Mouse (Mus musculus): ENCODE data around the gene Mcidas. TPM values are rescaled to one million over a fixed set of nuclear protein-coding genes. Genes with fewer than 3 reads are reported as not detected.
"Not testable (repeated sequence)": the region's sequence is repeated elsewhere in the genome, so short reads cannot be mapped to it uniquely, and the experiment has no call there.

The Mcidas gene
- polyA plus RNA-seq, 1 experiment from 2014 or later, result 1.6 TPM

- WGBS, result under 1% methylated on average over 19 of the region's 19 CpGs
- no peaks in the 10 kb centered on the region for H3K9me3 ChIP-seq (replicated peaks)
- no peak overlapping the region for H3K9ac ChIP-seq
- peak overlapping the region; percentile 84 for H3K4me2 ChIP-seq (replicated peaks)
- no peak for ATAC-seq (ENCODE audit: low FRiP score)
- peaks cover 88% of the 10 kb centered on the region for H3K27me3 ChIP-seq
- peaks cover 46% of the 10 kb centered on the region for H3K4me1 ChIP-seq
- H3K36me3 ChIP-seq, result no peaks in the 10 kb centered on the region
- H3K4me3 ChIP-seq, result peak overlapping the region; percentile 41
- H3K27ac ChIP-seq, result no peak overlapping the region
Measured at GRCm38 (mm10) chr13:112988866-112989265, 4.8 kb upstream of the Mcidas start.

- Histone ChIP-seq H3K4me2 (replicated peaks) (peak overlapping the region; percentile 26), H3K9me3 (replicated peaks) (no peaks in the 10 kb centered on the region), H3K36me3 (no peaks in the 10 kb centered on the region), H3K27me3 (peaks cover 89% of the 10 kb centered on the region), H3K27ac (no peak overlapping the region), H3K4me1 (peaks cover 52% of the 10 kb centered on the region), H3K4me3 (no peak overlapping the region), H3K9ac (no peak overlapping the region)
- under 1% methylated on average over 23 of the region's 23 CpGs for WGBS
- no peak for ATAC-seq (ENCODE audit: low FRiP score)
Measured at GRCm38 (mm10) chr13:112989541-112989940, 4.1 kb upstream of the Mcidas start.

- Histone ChIP-seq H3K27me3 (peaks cover 95% of the 10 kb centered on the region), H3K4me1 (peaks cover 52% of the 10 kb centered on the region), H3K27ac (no peak overlapping the region), H3K36me3 (no peaks in the 10 kb centered on the region), H3K4me3 (no peak overlapping the region), H3K4me2 (replicated peaks) (no peak overlapping the region), H3K9ac (no peak overlapping the region), H3K9me3 (replicated peaks) (no peaks in the 10 kb centered on the region)
- WGBS, result 10% methylated on average over 4 of the region's 4 CpGs
- no peak for ATAC-seq (ENCODE audit: low FRiP score)
Measured at GRCm38 (mm10) chr13:112990346-112990745, 3.3 kb upstream of the Mcidas start.

- H3K9ac ChIP-seq, result peak overlapping the region; percentile 51; the same call in 1 of the 2 replicates
- peaks cover 31% of the 10 kb centered on the region for H3K4me1 ChIP-seq
- H3K9me3 ChIP-seq (replicated peaks), result no peaks in the 10 kb centered on the region
- H3K27ac ChIP-seq, result no peak overlapping the region
- H3K36me3 ChIP-seq, result no peaks in the 10 kb centered on the region
- WGBS, result under 1% methylated on average over 25 of the region's 25 CpGs
- peak; percentile 57 for ATAC-seq (ENCODE audit: low FRiP score)
- H3K4me2 ChIP-seq (replicated peaks), result peak overlapping the region; percentile 79
- H3K27me3 ChIP-seq, result peaks cover 95% of the 10 kb centered on the region
- peak overlapping the region; percentile 40 for H3K4me3 ChIP-seq
Measured at GRCm38 (mm10) chr13:112994191-112994590, 546 bp downstream of the Mcidas start.

- ATAC-seq (ENCODE audit: low FRiP score), result no peak
- H3K4me1 ChIP-seq, result peaks cover 27% of the 10 kb centered on the region
- H3K9ac ChIP-seq, result no peak overlapping the region
- no peaks in the 10 kb centered on the region for H3K36me3 ChIP-seq
- H3K4me2 ChIP-seq (replicated peaks), result no peak overlapping the region
- peaks cover 91% of the 10 kb centered on the region for H3K27me3 ChIP-seq
- WGBS, result 64% methylated on average over 4 of the region's 4 CpGs
- H3K27ac ChIP-seq, result no peak overlapping the region
- no peak overlapping the region for H3K4me3 ChIP-seq
- H3K9me3 ChIP-seq (replicated peaks), result no peaks in the 10 kb centered on the region
Measured at GRCm38 (mm10) chr13:112996407-112996806, 2.8 kb downstream of the Mcidas start.

GRCm38 (mm10) chr13:112997369-112997768 is 3.7 kb downstream of the Mcidas start:
- no peak overlapping the region for H3K4me3 ChIP-seq
- no peak overlapping the region for H3K9ac ChIP-seq
- H3K36me3 ChIP-seq, result no peaks in the 10 kb centered on the region
- H3K4me1 ChIP-seq, result peaks cover 27% of the 10 kb centered on the region
- 67% methylated on average over 6 of the region's 6 CpGs for WGBS
- no peak for ATAC-seq (ENCODE audit: low FRiP score)
- H3K27ac ChIP-seq, result no peak overlapping the region
- H3K9me3 ChIP-seq (replicated peaks), result no peaks in the 10 kb centered on the region
- H3K27me3 ChIP-seq, result peaks cover 91% of the 10 kb centered on the region
- H3K4me2 ChIP-seq (replicated peaks), result no peak overlapping the region

GRCm38 (mm10) chr13:112998427-112999201 is 5.0 kb downstream of the Mcidas start:
- H3K4me1 ChIP-seq, result peaks cover 22% of the 10 kb centered on the region
- peak; percentile 29; the same call in 1 of the 2 replicates for ATAC-seq (ENCODE audit: low FRiP score)
- H3K4me2 ChIP-seq (replicated peaks), result peak overlapping the region; percentile 88
- no peaks in the 10 kb centered on the region for H3K9me3 ChIP-seq (replicated peaks)
- H3K27ac ChIP-seq, result no peak overlapping the region
- peak overlapping the region; percentile 60 for H3K9ac ChIP-seq
- WGBS, result under 1% methylated on average over 46 of the region's 46 CpGs
- peak overlapping the region; percentile 40 for H3K4me3 ChIP-seq
- H3K27me3 ChIP-seq, result peaks cover 81% of the 10 kb centered on the region
- no peaks in the 10 kb centered on the region for H3K36me3 ChIP-seq

GRCm38 (mm10) chr13:113000090-113000489 is 6.4 kb downstream of the Mcidas start:
- WGBS, result 75% methylated on average over 3 of the region's 3 CpGs
- no peak overlapping the region for H3K4me3 ChIP-seq
- H3K36me3 ChIP-seq, result no peaks in the 10 kb centered on the region

GRCm38 (mm10) chr13:113000576-113001318 is 7.1 kb downstream of the Mcidas start:
- WGBS, result 69% methylated on average over 9 of the region's 9 CpGs
- Histone ChIP-seq H3K27ac (no peak overlapping the region), H3K36me3 (no peaks in the 10 kb centered on the region), H3K4me3 (no peak overlapping the region), H3K4me1 (peaks cover 13% of the 10 kb centered on the region), H3K4me2 (replicated peaks) (no peak overlapping the region), H3K27me3 (peaks cover 59% of the 10 kb centered on the region), H3K9me3 (replicated peaks) (no peaks in the 10 kb centered on the region), H3K9ac (no peak overlapping the region)
- ATAC-seq (ENCODE audit: low FRiP score), result no peak

More at GRCm38 (mm10) chr13:113000090-113000489, 6.4 kb downstream of the Mcidas start:
- H3K4me2 ChIP-seq (replicated peaks), result no peak overlapping the region
- no peak overlapping the region for H3K9ac ChIP-seq
- H3K9me3 ChIP-seq (replicated peaks), result no peaks in the 10 kb centered on the region
- ATAC-seq (ENCODE audit: low FRiP score), result no peak
- no peak overlapping the region for H3K27ac ChIP-seq
- H3K4me1 ChIP-seq, result peaks cover 13% of the 10 kb centered on the region
- peaks cover 66% of the 10 kb centered on the region for H3K27me3 ChIP-seq

GRCm38 (mm10) chr13:113012683-113013082 is 19.0 kb downstream of the Mcidas start:
- Histone ChIP-seq H3K9me3 (replicated peaks) (no peaks in the 10 kb centered on the region), H3K27me3 (no peaks in the 10 kb centered on the region), H3K27ac (no peak overlapping the region), H3K36me3 (no peaks in the 10 kb centered on the region), H3K9ac (no peak overlapping the region; the same call in 1 of the 2 replicates), H3K4me2 (replicated peaks) (no peak overlapping the region), H3K4me3 (no peak overlapping the region), H3K4me1 (no peaks in the 10 kb centered on the region)
- 83% methylated on average over 6 of the region's 6 CpGs for WGBS
- ATAC-seq (ENCODE audit: low FRiP score), result no peak

- not testable (repeated sequence) for H3K27me3 ChIP-seq; ATAC-seq (ENCODE audit: low FRiP score); H3K27ac ChIP-seq; H3K9me3 ChIP-seq (replicated peaks); H3K9ac ChIP-seq; H3K4me3 ChIP-seq; H3K36me3 ChIP-seq; H3K4me1 ChIP-seq; H3K4me2 ChIP-seq (replicated peaks)
- WGBS, result 62% methylated on average over 20 of the region's 20 CpGs
Measured at GRCm38 (mm10) chr13:113013174-113013953, 19.7 kb downstream of the Mcidas start.

GRCm38 (mm10) chr13:113021521-113021920 is 27.9 kb downstream of the Mcidas start:
- ATAC-seq (ENCODE audit: low FRiP score), result no peak
- Histone ChIP-seq H3K4me1 (no peaks in the 10 kb centered on the region), H3K4me3 (no peak overlapping the region), H3K4me2 (replicated peaks) (no peak overlapping the region), H3K9ac (no peak overlapping the region), H3K9me3 (replicated peaks) (no peaks in the 10 kb centered on the region), H3K36me3 (no peaks in the 10 kb centered on the region), H3K27ac (no peak overlapping the region), H3K27me3 (peaks cover 2% of the 10 kb centered on the region; the same call in 1 of the 2 replicates)
- WGBS, result 79% methylated on average over 2 of the region's 2 CpGs

Measured in hindbrain, embryonic 12.5 days (tissue).